Mouse (Mus musculus): ENCODE measurements around the gene Pcgf1. TPM values are rescaled to one million over a fixed set of nuclear protein-coding genes. Genes with fewer than 3 reads are reported as not detected.

The Pcgf1 gene
- total RNA-seq, 2 experiments from 2014 or later: 6.7 to 7.8 TPM

DNA sequence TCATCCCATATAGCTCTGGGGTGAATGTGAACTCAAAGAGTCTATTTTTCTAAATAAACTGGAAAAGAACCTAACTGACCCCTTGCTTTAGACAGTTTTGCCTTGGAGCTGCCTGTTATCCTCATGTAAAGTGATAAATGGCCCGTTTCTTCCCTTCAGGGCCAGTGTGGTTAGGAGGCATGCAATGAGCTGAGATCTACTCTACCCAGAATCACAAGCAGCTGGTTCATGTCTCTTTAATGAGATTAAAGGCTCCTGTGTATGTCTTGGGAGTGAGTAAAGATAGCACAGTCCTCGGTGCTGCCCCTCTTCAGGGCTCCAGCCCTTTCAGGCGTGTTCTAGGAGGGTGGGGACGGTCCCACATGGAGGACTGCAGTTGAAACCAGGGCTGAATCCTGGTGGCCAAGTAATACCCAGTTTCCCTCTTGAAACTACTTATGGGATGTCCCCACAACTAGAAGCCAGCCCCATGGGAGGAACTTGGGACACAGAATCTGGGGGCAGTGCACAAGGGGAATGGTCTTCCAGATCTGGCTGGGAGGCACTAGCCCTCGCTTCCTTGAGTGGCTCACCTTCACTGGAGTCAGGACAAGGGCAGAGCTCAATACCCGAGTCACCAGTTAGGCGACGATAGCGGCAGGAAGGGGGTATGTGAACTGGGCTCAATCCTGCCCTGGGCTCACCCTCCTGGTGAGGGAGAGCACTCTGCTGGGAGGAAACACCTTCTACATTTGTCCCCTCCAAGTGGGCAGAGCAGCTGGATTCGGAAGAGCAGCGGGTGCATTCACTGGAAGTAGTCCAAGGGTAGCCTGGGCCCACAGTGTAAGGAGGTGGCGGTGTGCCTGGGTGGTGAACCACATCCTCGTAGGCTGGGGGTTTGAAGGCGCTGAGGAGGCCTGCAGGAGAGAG is 41.4 kb downstream of the Pcgf1 start:
- DNase-seq: no peak
- intact Hi-C loops (cut with DNase I): loop anchor here (5.0 kb wide), 1 partner anchor 148 kb away; no protein-coding TSS in a partner anchor

DNA sequence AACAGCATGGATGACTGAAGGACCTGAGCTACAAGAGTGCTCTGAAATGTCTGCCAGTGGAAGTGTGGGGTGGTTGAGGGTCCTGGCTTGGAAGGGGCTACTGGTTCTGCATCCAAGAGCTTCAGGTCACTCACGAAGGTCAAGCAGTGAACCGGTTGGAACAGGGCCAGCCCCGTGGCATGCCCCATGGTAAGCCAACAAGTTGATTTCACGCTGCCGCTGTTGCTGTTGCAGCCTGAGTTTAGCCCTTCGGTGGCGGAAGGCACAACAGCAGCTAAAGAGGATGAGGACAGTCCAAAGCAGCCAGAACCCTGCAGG is 42.0 kb downstream of the Pcgf1 start:
- intact Hi-C loops (cut with DNase I): loop anchor here (5.0 kb wide), 1 partner anchor 148 kb away; no protein-coding TSS in a partner anchor
- no peak for DNase-seq

DNA sequence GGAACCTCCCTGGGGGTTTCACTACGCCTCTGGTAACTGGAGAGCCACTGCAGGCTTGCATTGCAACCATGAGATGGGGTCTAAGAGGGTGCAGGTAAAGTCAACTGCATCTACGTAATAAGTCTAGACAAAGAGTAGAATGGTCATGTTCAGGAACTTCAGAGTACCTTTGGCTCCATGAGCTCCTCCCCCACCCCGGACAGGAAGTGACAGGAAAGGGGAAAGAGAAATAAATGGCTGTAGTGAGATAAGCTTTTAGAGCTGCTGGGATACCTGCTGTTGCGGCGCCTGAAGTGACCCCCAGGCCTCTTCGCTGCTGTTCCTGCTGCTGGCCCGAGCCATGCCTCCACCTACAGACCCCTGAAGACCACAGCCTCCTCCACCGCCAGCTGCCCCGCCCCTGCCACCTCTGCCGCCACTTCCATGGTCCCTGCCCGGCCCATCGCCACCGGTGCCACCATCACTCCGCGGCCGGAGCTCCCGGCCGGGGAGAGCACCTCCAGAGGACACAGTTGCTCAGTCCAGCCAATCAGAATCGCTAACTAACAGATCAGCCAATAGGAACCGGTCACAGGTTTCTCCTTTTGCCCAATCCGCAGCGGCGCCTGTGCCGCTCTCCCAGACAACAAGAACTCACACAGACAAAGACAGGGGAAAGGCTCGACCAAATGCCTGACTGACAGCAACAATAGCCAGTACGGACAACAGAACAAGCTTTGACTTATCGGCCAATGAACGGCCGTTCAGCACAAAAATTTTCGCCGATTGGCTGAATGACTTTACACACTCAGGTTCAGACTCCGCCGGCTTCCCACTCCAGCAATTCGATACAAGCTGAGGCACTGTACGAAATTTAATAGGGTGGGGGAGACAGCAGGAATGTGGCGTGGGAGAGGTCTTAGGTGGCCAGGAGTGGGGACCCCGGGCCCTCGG is 43.5 kb downstream of the Pcgf1 start, which contains the start of gene Wbp1:
Wbp1 (minus strand) TSS at position 630 of the 933 bp plus-strand sequence.
- DNase-seq: peak; percentile 91 to 92
- intact Hi-C loops (cut with DNase I): no loop called here

DNA sequence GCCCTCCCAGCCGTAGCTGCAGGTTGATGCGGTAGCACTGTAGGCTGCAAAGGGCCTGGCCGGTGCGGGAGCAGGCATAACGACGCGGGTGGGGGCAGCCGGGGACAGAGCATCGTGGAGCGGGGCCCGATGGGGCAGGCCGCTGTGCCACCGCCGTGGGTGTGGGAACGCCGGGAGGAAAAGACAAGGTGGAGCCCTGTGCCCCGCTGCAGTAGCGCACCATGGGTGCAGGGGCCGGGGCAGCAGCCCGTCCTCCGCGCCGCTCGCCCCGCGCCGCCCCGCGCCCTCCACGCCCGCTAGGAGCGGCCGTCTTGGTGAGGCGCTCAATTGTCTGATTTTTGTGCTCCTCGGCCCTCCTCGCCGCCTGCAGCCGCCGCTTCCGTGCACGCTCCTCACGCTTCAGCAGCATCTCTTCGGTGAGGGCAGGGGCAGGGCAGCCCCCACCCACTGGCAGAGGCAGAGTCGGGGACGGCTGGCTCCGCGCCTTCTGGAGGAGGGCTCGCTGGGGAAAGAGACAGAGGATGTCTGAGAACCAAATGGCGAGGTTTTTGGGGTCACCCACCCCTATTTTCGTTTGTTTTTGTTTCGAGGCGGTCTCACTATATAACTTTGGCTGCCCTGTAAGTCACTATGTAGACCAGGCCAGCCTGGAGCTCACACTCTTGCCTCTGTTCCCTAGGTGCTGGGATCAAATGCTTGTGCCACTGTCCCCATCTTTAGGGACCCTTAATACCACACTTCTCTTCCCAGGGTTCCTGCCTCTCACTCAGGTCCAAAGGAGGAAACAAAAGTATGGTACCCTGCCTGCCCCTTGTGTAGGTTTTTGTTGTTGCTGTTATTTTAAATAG is 44.4 kb downstream of the Pcgf1 start:
- intact Hi-C loops (cut with DNase I): no loop called here
- DNase-seq: no peak

DNA sequence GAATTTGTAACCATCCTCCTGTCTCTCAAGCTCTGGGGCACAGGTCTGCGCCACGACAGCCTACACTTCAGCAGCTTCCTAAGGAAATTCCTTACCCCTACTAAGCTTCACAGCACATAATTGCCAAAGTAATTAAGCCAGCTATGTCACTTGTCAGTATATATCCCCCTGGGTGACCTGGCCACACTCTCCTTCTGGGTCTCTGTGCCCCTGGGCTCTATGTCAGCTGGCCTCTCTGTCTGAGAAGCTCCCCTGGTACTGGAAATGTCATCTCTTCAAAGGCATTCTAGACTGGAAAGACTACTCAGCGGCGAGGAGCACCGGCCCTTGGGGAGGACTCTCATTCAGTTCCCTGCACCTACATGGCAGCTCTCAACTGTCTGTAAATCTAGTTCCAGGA is 45.3 kb downstream of the Pcgf1 start:
- intact Hi-C loops (cut with DNase I): no loop called here

DNA sequence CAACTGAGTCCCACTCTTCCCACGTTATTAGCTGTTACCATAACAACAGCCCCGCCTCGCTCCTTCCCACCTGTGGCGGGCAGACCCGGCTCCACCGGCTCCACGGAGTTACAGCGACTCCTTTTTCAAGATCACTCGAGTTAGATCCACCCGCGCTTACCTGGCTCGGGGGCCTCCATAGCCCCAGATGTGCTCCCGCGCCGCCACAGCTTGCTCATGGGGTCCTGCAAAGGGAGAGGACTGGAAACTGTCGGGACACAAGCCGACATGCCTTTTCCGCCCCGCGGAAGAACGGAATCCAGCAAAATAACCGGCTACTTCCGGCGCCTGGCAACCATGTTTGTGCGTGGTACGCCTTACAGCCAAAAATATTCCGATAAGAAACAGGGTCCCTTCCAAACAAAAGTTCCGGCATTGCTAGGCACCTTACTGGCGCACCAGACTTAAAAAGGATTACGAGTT is 47.2 kb downstream of the Pcgf1 start:
- DNase-seq: peak; percentile 89 to 95
- intact Hi-C loops (cut with DNase I): no loop called here

More for the DNA sequence above, 45.3 kb downstream of the Pcgf1 start:
- DNase-seq: no peak

DNA sequence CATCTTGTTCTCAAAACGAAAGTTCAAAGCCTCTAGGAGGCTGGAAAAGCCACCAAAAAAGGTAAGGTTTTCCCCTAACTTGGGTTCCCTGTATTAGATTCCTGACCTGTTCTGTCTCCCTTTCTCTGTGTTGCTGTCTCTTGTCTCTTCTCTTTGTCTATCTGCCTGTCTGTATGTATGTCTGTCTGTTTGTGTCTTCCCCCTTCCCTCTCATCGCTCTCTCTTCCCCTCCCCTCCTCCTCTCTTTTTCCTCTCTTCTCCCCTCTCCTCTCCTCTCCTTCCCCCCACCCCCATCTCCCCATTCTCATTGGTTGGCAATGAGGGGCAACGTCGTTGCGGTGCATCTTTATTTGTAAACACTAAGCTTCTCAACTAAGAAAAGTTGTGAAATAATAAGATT is 47.7 kb downstream of the Pcgf1 start, which contains the start of gene Ino80b:
Ino80b (minus strand) TSS at position 101 of the 400 bp plus-strand sequence.
- intact Hi-C loops (cut with DNase I): no loop called here
- DNase-seq: no peak

DNA sequence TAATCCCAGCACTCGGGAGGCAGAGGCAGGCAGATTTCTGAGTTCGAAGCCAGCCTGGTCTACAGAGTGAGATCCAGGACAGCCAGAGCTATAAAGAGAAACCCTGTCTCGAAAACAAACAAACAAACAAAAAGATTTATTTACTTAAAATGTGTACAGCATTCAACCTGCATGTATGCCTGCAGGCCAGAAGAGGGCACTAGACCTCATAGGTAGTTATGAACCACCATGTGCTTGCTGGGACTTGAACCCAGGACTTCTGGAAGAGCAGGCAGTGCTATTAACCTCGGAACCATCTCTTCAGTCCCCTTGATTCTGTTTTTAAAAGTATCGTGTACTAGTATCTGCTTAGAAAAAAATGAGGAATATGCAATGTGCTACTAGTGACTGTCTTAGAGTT is 49.8 kb downstream of the Pcgf1 start:
- DNase-seq: no peak
- intact Hi-C loops (cut with DNase I): no loop called here

Small RNAs within 50 kb of the gene (microRNA-seq; reads per million reads assigned to microRNA genes)
- gene Mir3470a (0 reads per million in 2 experiments), gene Mir7040 (0.60 to 0.81 reads per million in 2 experiments)

Other genes with a start within 250 kb of the Pcgf1 start
- gene Sema4f, start 138.1 kb upstream of the Pcgf1 start, total RNA-seq (2021): under 1 TPM; 0.29 to 0.33 TPM
- under 1 TPM in 1 of 2 experiments, not detected in 1; 0.14 TPM for gene M1ap, start 131.0 kb upstream of the Pcgf1 start, total RNA-seq (2021)
- gene Dok1, start 44.4 kb upstream of the Pcgf1 start, total RNA-seq (2021): 1 to 10 TPM; 3.7 to 4.3 TPM
- 1 to 10 TPM; 3.9 to 4.9 TPM for gene Loxl3, start 43.7 kb upstream of the Pcgf1 start, total RNA-seq (2021)
- gene Aup1, start 23.3 kb upstream of the Pcgf1 start, total RNA-seq (2021): 10 to 100 TPM; 82.7 to 85.5 TPM
- gene Htra2, start 22.6 kb upstream of the Pcgf1 start, total RNA-seq (2021): 10 to 100 TPM; 30.2 to 34.6 TPM
- under 1 TPM; 0.57 to 0.61 TPM for gene Dqx1, start 20.0 kb upstream of the Pcgf1 start, total RNA-seq (2021)
- gene Tlx2, start 7.6 kb upstream of the Pcgf1 start, total RNA-seq (2021): not detected
- 1 to 10 TPM in 1 of 2 experiments, under 1 TPM in 1; 0.38 to 1.1 TPM for gene Lbx2, start 8.5 kb downstream of the Pcgf1 start, total RNA-seq (2021)
- gene Ccdc142, start 23.7 kb downstream of the Pcgf1 start, total RNA-seq (2021): 1 to 10 TPM; 1.0 to 1.8 TPM
- 1 to 10 TPM; 1.4 to 1.6 TPM for gene Gm42688, start 23.7 kb downstream of the Pcgf1 start, total RNA-seq (2021)
- 100 to 1,000 TPM; 133 to 136 TPM for gene Mrpl53, start 31.2 kb downstream of the Pcgf1 start, total RNA-seq (2021)
- 10 to 100 TPM; 10.4 to 11.4 TPM for gene Mogs, start 37.6 kb downstream of the Pcgf1 start, total RNA-seq (2021)
- gene Wbp1, start 43.7 kb downstream of the Pcgf1 start, total RNA-seq (2021): 10 to 100 TPM; 72.4 to 80.1 TPM
- 10 to 100 TPM; 14.2 to 15.3 TPM for gene Ino80b, start 47.6 kb downstream of the Pcgf1 start, total RNA-seq (2021)
- gene Rtkn, start 57.6 kb downstream of the Pcgf1 start, total RNA-seq (2021): 1 to 10 TPM; 6.9 to 8.0 TPM
- gene Wdr54, start 78.5 kb downstream of the Pcgf1 start, total RNA-seq (2021): 1 to 10 TPM; 1.1 to 1.3 TPM
- under 1 TPM in 1 of 2 experiments, not detected in 1; 0.26 TPM for gene 1700003E16Rik, start 78.5 kb downstream of the Pcgf1 start, total RNA-seq (2021)
- gene Dctn1, start 88.1 kb downstream of the Pcgf1 start, total RNA-seq (2021): 100 to 1,000 TPM; 121 to 128 TPM
- gene Slc4a5, start 142.0 kb downstream of the Pcgf1 start, total RNA-seq (2021): under 1 TPM in 1 of 2 experiments, not detected in 1; 0.10 TPM
- gene Mthfd2, start 248.0 kb downstream of the Pcgf1 start, total RNA-seq (2021): 1 to 10 TPM; 4.4 to 5.9 TPM
- 10 to 100 TPM; 29.3 to 30.0 TPM for gene Mob1a, start 248.1 kb downstream of the Pcgf1 start, total RNA-seq (2021)

Data from heart, postnatal 14 days (tissue).